Mouse (Mus musculus) limb, embryonic 11.5 days (tissue): ENCODE data around the gene Cysrt1. TPM values are rescaled to one million over a fixed set of nuclear protein-coding genes. Genes with fewer than 3 reads are reported as not detected.

Experiments
- ATAC-seq: fragments of 200-750 bp; cut with Nextera tagmentation; 2 replicates; pipeline ENCODE4 v1.8.0; 2017; ENCODE audit warnings: low read depth; ENCODE audit not compliant: insufficient number of reproducible peaks, low FRiP score, low TSS enrichment
- DNase-seq: peaks from one replicate; pipeline ENCODE4 v3.0.0-alpha.2; 2015; ENCODE audit warnings: low spot score
- H3K27ac ChIP-seq: fragments of 300-500 bp; sonication (generic); replicated peaks from 2 replicates; pipeline ENCODE4 v1.5.1; 2014; ENCODE audit warnings: low read depth, mild to moderate bottlenecking, low read length
- H3K27me3 ChIP-seq: fragments of 300-500 bp; sonication (generic); 2 replicates; pipeline ENCODE4 v1.6.1; 2014; ENCODE audit warnings: mild to moderate bottlenecking, low read length, mixed read lengths; ENCODE audit not compliant: control insufficient read depth, insufficient read depth
- H3K36me3 ChIP-seq: fragments of 300-500 bp; sonication (generic); 2 replicates; pipeline ENCODE4 v1.6.1; 2014; ENCODE audit warnings: mild to moderate bottlenecking, low read length, moderate library complexity, mixed read lengths; ENCODE audit not compliant: control insufficient read depth, insufficient read depth
- H3K4me1 ChIP-seq: fragments of 300-500 bp; sonication (generic); 2 replicates; pipeline ENCODE4 v1.6.1; 2014; ENCODE audit warnings: low read length, mixed read lengths; ENCODE audit not compliant: control insufficient read depth, insufficient read depth
- H3K4me2 ChIP-seq: fragments of 300-500 bp; sonication (generic); 2 replicates; pipeline ENCODE4 v1.6.1; 2014; ENCODE audit warnings: low read depth, mild to moderate bottlenecking, moderate library complexity; ENCODE audit not compliant: severe bottlenecking
- H3K4me3 ChIP-seq: fragments of 300-500 bp; sonication (generic); 2 replicates; pipeline ENCODE4 v1.5.1; 2014; ENCODE audit warnings: low read depth, low read length
- H3K9ac ChIP-seq: fragments of 300-500 bp; sonication (generic); 2 replicates; pipeline ENCODE4 v1.6.1; 2014; ENCODE audit warnings: mild to moderate bottlenecking, low read length
- H3K9me3 ChIP-seq: fragments of 300-500 bp; sonication (generic); 2 replicates; pipeline ENCODE4 v1.6.1; 2016; ENCODE audit warnings: low read length; ENCODE audit not compliant: control insufficient read depth
- WGBS: fragments of 180-500 bp; shearing (Covaris S2); extraction: QIAGEN DNeasy Blood & Tissue Kit; methylation state at CpG from one replicate; pipeline ENCODE4 v1.1.7; 2014; 5-methylcytosine and 5-hydroxymethylcytosine counted together
- polyA plus RNA-seq: library from polyadenylated mRNA; unstranded; fragments of >200 nt; fragmentation: Nextera tagmentation; extraction: Ambion mirVana; gene quantifications from 2 replicates; pipeline ENCODE4 v1.2.1, GENCODE M21; 2014

Cysrt1 gene
- polyA plus RNA-seq, 1 experiment from 2014 or later, result not detected

DNA sequence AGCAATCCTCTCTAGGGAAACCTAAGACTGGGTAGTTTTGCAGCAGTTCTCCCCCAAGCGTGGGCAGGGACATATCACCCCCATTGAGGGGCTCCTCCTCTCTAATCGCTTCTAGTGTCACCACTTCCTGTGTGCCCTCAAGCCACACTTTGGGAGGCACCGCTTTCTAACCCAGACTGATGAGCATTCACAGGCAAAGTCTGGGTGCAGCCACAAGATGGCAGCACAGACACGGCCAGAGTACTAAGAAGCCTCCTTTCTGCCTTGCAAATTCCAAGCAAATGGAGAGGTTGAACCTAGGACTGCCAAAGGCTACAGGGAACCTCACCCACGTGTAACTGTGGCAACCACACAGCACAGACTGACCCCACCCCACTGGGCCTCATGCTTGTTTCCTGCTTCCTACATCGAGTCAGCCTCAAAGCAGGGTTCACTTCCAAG, 48.9 kb downstream of the Cysrt1 start:
- DNase-seq (peak; percentile 90), ATAC-seq (0 out of 2 replicates have a peak, but pooled peaks have one; percentile 65)
- Histone ChIP-seq H3K4me1 (peaks cover 8% of the 10 kb centered on the region; the same call in 1 of the 2 replicates), H3K4me3 (no peak overlapping the region), H3K27me3 (peaks cover 22% of the 10 kb centered on the region), H3K4me2 (no peak overlapping the region), H3K9me3 (no peaks in the 10 kb centered on the region), H3K9ac (no peak overlapping the region), H3K27ac (no peak overlapping the region), H3K36me3 (no peaks in the 10 kb centered on the region)
- WGBS, result 2% methylated on average over 6 of the region's 6 CpGs

Other genes with a start within 250 kb of the Cysrt1 start
- 41.7 and 42.0 TPM in 2 replicates for gene Nsmf, start 188.1 kb downstream of the Cysrt1 start, polyA plus RNA-seq
- gene Entpd8, start 162.1 kb downstream of the Cysrt1 start, polyA plus RNA-seq, result not detected in 2 replicates
- 0.24 TPM in 1 of 2 replicates, not detected in the other for gene Noxa1, start 147.3 kb downstream of the Cysrt1 start, polyA plus RNA-seq
- 8.8 and 10.0 TPM in 2 replicates for gene Nrarp, start 61.7 kb downstream of the Cysrt1 start, polyA plus RNA-seq
- gene Tor4a, start 45.6 kb downstream of the Cysrt1 start, polyA plus RNA-seq, result 3.1 and 3.7 TPM in 2 replicates
- 103 and 106 TPM in 2 replicates for gene Nelfb, start 31.0 kb downstream of the Cysrt1 start, polyA plus RNA-seq
- gene Stpg3, start 27.8 kb downstream of the Cysrt1 start, polyA plus RNA-seq, result 0.19 TPM in 1 of 2 replicates, not detected in the other
- gene Fam166a, start 23.7 kb downstream of the Cysrt1 start, polyA plus RNA-seq, result not detected in 2 replicates
- 526 and 567 TPM in 2 replicates for gene Tubb4b, start 17.8 kb downstream of the Cysrt1 start, polyA plus RNA-seq
- gene Slc34a3, start 8.1 kb downstream of the Cysrt1 start, polyA plus RNA-seq, result not detected in 2 replicates
- gene Rnf224, start 5.7 kb downstream of the Cysrt1 start, polyA plus RNA-seq, result not detected in 2 replicates
- gene Rnf208, start 197 bp downstream of the Cysrt1 start, polyA plus RNA-seq, result 6.5 and 8.8 TPM in 2 replicates
- gene AL732309.1, start 4.4 kb upstream of the Cysrt1 start, polyA plus RNA-seq, result 4.0 and 6.6 TPM in 2 replicates
- 11.1 and 14.6 TPM in 2 replicates for gene Tmem203, start 13.0 kb upstream of the Cysrt1 start, polyA plus RNA-seq
- 5.6 and 5.7 TPM in 2 replicates for gene Tprn, start 20.2 kb upstream of the Cysrt1 start, polyA plus RNA-seq
- 237 and 242 TPM in 2 replicates for gene Ssna1, start 30.0 kb upstream of the Cysrt1 start, polyA plus RNA-seq
- gene Anapc2, start 30.0 kb upstream of the Cysrt1 start, polyA plus RNA-seq, result 118 and 120 TPM in 2 replicates
- gene Tmem210, start 45.7 kb upstream of the Cysrt1 start, polyA plus RNA-seq, result not detected in 2 replicates
- gene Lrrc26, start 47.5 kb upstream of the Cysrt1 start, polyA plus RNA-seq, result not detected in 2 replicates
- gene Grin1, start 76.7 kb upstream of the Cysrt1 start, polyA plus RNA-seq, result 0.60 and 1.4 TPM in 2 replicates
- 81.9 and 97.6 TPM in 2 replicates for gene Man1b1, start 89.9 kb upstream of the Cysrt1 start, polyA plus RNA-seq
- 16.6 and 18.8 TPM in 2 replicates for gene Dpp7, start 113.9 kb upstream of the Cysrt1 start, polyA plus RNA-seq
- gene Uap1l1, start 123.2 kb upstream of the Cysrt1 start, polyA plus RNA-seq, result 8.9 and 9.1 TPM in 2 replicates
- 63.0 and 69.4 TPM in 2 replicates for gene Sapcd2, start 129.9 kb upstream of the Cysrt1 start, polyA plus RNA-seq
- not detected in 2 replicates for gene Entpd2, start 153.4 kb upstream of the Cysrt1 start, polyA plus RNA-seq
- gene Npdc1, start 156.9 kb upstream of the Cysrt1 start, polyA plus RNA-seq, result 6.1 and 6.8 TPM in 2 replicates
- gene Fut7, start 180.8 kb upstream of the Cysrt1 start, polyA plus RNA-seq, result not detected in 2 replicates
- gene Abca2, start 186.3 kb upstream of the Cysrt1 start, polyA plus RNA-seq, result 3.1 and 3.8 TPM in 2 replicates
- 0.81 TPM in 1 of 2 replicates, not detected in the other for gene Clic3, start 214.4 kb upstream of the Cysrt1 start, polyA plus RNA-seq
- gene Paxx, start 218.6 kb upstream of the Cysrt1 start, polyA plus RNA-seq, result 15.0 and 18.1 TPM in 2 replicates
- gene Ptgds, start 227.6 kb upstream of the Cysrt1 start, polyA plus RNA-seq, result not detected in 2 replicates